Mouse (Mus musculus) embryonic facial prominence, embryonic 12.5 days (tissue): ENCODE results near the gene Ctrl. TPM values are rescaled to one million over a fixed set of nuclear protein-coding genes. Genes with fewer than 3 reads are reported as not detected.

Experiments
- ATAC-seq: fragments of 200-750 bp; cut with Nextera tagmentation; 2 replicates; pipeline ENCODE4 v1.8.0; 2017; ENCODE audit not compliant: insufficient number of reproducible peaks, insufficient read depth, low FRiP score, low TSS enrichment
- H3K27ac ChIP-seq: fragments of 300-500 bp; sonication (generic); 2 replicates; pipeline ENCODE4 v1.5.1; 2016; ENCODE audit warnings: mild to moderate bottlenecking
- H3K27me3 ChIP-seq: fragments of 300-500 bp; sonication (generic); 2 replicates; pipeline ENCODE4 v1.6.1; 2016; ENCODE audit warnings: mild to moderate bottlenecking, moderate library complexity
- H3K36me3 ChIP-seq: fragments of 300-500 bp; sonication (generic); 2 replicates; pipeline ENCODE4 v1.6.1; 2016; ENCODE audit warnings: mild to moderate bottlenecking
- H3K4me1 ChIP-seq: fragments of 300-500 bp; sonication (generic); 2 replicates; pipeline ENCODE4 v1.6.1; 2016
- H3K4me2 ChIP-seq: fragments of 300-500 bp; sonication (generic); replicated peaks from 2 replicates; pipeline ENCODE4 v1.6.1; 2016; ENCODE audit warnings: mild to moderate bottlenecking, moderate library complexity
- H3K4me3 ChIP-seq: fragments of 300-500 bp; sonication (generic); 2 replicates; pipeline ENCODE4 v1.5.1; 2016; ENCODE audit warnings: mild to moderate bottlenecking
- H3K9ac ChIP-seq: fragments of 300-500 bp; sonication (generic); 2 replicates; pipeline ENCODE4 v1.6.1; 2016; ENCODE audit warnings: mild to moderate bottlenecking, moderate library complexity
- H3K9me3 ChIP-seq: fragments of 300-500 bp; sonication (generic); 2 replicates; pipeline ENCODE4 v1.6.1; 2016; ENCODE audit warnings: mild to moderate bottlenecking, moderate library complexity
- WGBS: fragments of 180-500 bp; shearing (Covaris S2); methylation state at CpG from one replicate; pipeline ENCODE4 v1.1.7; 2016; 5-methylcytosine and 5-hydroxymethylcytosine counted together
- microRNA-seq: library from miRNA; unstranded; fragments of <30 nt; microRNA quantifications from one replicate; pipeline ENCODE4, GENCODE M21; 2017
- polyA plus RNA-seq: library from polyadenylated mRNA; unstranded; fragments of >200 nt; fragmentation: Nextera tagmentation; extraction: Ambion mirVana; gene quantifications from 2 replicates; pipeline ENCODE4 v1.2.1, GENCODE M21; 2016

Gene Ctrl
- polyA plus RNA-seq, 1 experiment from 2014 or later: 2.2 TPM

DNA sequence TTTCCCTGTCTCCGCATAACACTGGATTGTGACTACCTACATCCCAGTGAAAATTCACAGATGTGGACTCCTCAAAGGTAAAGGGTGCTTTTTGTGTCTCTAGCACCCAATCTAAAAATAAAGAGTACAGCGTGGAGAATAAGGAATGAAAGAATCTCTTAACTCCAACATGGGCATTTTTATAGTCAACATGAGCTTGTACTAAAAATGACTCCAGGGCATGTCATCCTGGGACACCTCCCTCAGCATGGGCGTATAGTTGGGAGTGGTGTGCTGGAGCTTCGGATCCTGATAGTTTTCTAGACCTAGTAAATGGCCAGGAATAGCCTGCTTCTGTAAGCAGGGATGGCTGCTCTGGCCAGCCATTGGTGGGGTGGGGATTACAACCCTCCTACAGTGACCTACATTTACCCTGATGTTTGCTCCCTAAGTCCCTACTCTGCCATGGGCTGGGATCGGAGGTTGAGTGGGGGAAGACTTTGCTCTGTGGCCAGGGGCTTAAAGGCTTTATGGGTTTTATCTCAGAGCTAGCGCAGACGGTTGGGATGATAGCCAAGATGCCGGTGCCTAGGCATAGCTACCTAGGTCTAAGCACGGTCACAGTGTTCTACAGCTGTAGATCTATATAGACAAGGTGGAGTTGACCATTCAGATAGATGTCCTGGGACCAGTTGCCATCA, 35.7 kb downstream of the Ctrl start:
- Histone ChIP-seq H3K4me3 (no peak overlapping the region), H3K27ac (no peak overlapping the region), H3K9me3 (no peaks in the 10 kb centered on the region), H3K4me1 (peaks cover 15% of the 10 kb centered on the region), H3K9ac (no peak overlapping the region), H3K27me3 (no peaks in the 10 kb centered on the region), H3K4me2 (no peak overlapping the region), H3K36me3 (peaks cover 4% of the 10 kb centered on the region; the same call in 1 of the 2 replicates)
- 79% methylated on average over 9 of the region's 9 CpGs for WGBS
- no peak for ATAC-seq

DNA sequence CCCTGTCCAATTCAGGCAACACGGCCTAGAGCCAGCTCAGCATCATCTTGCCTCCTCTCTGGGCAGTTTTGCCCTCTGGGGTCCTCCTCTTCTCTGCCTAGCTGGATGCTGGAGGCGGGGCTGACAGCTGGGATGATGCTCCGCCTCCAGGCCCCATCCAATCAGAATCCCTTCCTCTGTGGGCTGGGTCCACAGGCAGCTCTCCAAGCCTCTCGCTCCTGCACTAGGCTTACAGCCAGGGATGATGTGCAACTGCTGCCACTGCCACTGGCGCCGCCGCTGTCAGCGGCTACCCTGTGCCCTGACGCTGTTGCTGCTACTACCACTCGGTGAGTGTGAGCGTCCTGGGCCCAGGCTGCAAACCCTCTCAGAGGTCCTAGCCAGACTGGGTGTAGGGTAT, 40.3 kb downstream of the Ctrl start, which contains the start of gene Nrn1l:
Nrn1l (plus strand) TSS at position 229 of the 400 bp plus-strand sequence.
- H3K27ac ChIP-seq: no peak within 1 kb of the TSS

DNA sequence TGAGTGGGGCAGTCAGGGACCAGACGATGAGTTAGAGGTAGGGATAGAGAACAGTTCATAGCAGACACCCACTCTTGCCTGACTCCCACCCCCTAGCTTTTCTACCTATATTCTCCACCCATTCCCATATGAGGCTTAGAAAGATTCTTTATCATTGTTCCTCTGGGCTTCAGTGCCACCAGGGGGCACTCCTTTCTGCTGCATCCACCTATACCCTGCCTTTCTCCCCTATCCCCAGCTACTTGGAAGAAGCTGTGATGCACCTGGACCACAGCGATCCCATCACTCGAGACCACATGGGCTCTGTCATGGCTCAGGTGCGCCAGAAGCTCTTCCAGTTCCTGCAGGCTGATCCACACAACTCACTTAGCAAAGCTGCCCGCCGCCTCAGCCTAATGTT, 41.2 kb downstream of the Ctrl start:
- Histone ChIP-seq H3K27ac (no peak overlapping the region), H3K4me3 (no peak overlapping the region), H3K4me2 (no peak overlapping the region), H3K36me3 (peaks cover 58% of the 10 kb centered on the region), H3K9me3 (no peaks in the 10 kb centered on the region), H3K9ac (no peak overlapping the region), H3K27me3 (no peaks in the 10 kb centered on the region), H3K4me1 (peaks cover 6% of the 10 kb centered on the region; the same call in 1 of the 2 replicates)
- 92% methylated on average over 6 of the region's 6 CpGs for WGBS
- ATAC-seq: no peak

More for the DNA sequence above, 40.3 kb downstream of the Ctrl start, which contains the start of gene Nrn1l:
- no peaks in the 10 kb centered on the region for H3K9me3 ChIP-seq
- 2% methylated on average over 11 of the region's 11 CpGs for WGBS
- peaks cover 6% of the 10 kb centered on the region; the same call in 1 of the 2 replicates for H3K4me1 ChIP-seq
- ATAC-seq: peak; percentile 82
- H3K27me3 ChIP-seq: no peaks in the 10 kb centered on the region
- peaks cover 49% of the 10 kb centered on the region for H3K36me3 ChIP-seq
- no peak within 1 kb of the TSS for H3K4me3 ChIP-seq
- H3K9ac ChIP-seq: no peak within 1 kb of the TSS
- peak within 1 kb of the TSS; percentile 27; the same call in 1 of the 2 replicates for H3K4me2 ChIP-seq

DNA sequence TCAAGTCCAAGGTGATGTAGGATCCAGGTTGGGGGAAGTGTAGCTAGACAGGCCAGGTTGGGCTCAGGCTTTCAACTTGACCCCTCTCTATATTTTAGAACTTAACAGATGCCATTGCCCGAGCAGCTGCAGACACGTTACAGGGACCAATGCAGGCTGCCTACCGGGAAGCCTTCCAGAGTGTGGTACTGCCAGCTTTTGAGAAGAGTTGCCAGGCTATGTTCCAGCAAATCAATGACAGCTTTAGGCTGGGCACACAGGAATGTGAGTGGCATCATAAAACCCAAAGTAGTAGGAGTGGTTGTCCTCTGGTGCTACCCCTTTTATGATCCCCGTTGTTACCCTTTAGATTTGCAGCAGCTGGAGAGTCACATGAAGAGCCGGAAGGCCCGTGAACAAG, 42.8 kb downstream of the Ctrl start:
- no peak overlapping the region for H3K4me3 ChIP-seq
- no peak overlapping the region for H3K4me2 ChIP-seq
- WGBS: 89% methylated on average over 6 of the region's 6 CpGs
- H3K27me3 ChIP-seq: no peaks in the 10 kb centered on the region
- no peak overlapping the region for H3K9ac ChIP-seq
- H3K27ac ChIP-seq: no peak overlapping the region
- ATAC-seq: no peak
- peaks cover 74% of the 10 kb centered on the region for H3K36me3 ChIP-seq
- peaks cover 6% of the 10 kb centered on the region; the same call in 1 of the 2 replicates for H3K4me1 ChIP-seq
- H3K9me3 ChIP-seq: no peaks in the 10 kb centered on the region

DNA sequence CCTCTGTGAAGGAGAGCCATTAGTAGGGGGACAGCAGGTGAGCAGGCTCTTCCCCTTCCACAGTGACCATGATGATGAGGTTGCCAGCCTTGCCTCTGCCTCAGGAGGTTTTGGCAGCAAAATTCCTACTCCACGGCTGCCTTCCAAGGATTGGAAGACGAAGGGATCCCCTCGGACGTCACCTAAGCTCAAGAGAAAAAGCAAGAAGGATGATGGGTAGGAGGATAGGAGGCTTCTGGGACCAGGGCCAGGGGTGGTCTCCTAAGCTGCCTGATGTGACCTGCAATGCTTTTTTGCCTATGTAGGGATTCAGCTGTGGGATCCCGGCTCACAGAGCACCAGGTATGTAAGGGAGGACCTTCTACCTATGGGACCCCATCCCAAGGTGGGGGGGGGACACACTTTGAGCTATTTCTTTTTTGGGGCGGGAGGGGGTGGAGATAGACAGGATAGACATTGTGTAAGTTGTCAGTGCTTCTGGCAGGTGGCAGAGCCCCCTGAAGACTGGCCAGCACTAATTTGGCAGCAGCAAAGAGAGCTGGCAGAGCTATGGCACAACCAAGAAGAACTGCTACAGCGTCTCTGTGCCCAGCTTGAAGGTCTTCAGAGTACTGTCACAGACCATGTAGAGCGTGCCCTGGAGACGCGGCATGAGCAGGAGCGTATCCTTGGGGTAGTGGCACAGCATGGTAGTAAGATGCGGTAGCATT, 43.8 kb downstream of the Ctrl start:
- Histone ChIP-seq H3K27ac (no peak overlapping the region), H3K4me2 (no peak overlapping the region), H3K9ac (no peak overlapping the region), H3K27me3 (no peaks in the 10 kb centered on the region), H3K4me3 (no peak overlapping the region), H3K4me1 (peaks cover 6% of the 10 kb centered on the region; the same call in 1 of the 2 replicates), H3K36me3 (peaks cover 83% of the 10 kb centered on the region), H3K9me3 (no peaks in the 10 kb centered on the region)
- WGBS: 95% methylated on average over 12 of the region's 12 CpGs
- ATAC-seq: no peak

Small RNAs within 50 kb of the gene (microRNA-seq; reads per million reads assigned to microRNA genes)
- not detected for gene Mir7074

Other genes with a start within 250 kb of the Ctrl start
- gene Carmil2, start 247.6 kb downstream of the Ctrl start, polyA plus RNA-seq: 2.8 and 3.2 TPM in 2 replicates
- gene Acd, start 232.8 kb downstream of the Ctrl start, polyA plus RNA-seq: 73.6 and 78.2 TPM in 2 replicates
- gene Pard6a, start 232.7 kb downstream of the Ctrl start, polyA plus RNA-seq: 18.2 and 19.1 TPM in 2 replicates
- 0.14 TPM in 1 of 2 replicates, not detected in the other for gene 4933405L10Rik, start 226.2 kb downstream of the Ctrl start, polyA plus RNA-seq
- gene Enkd1, start 225.7 kb downstream of the Ctrl start, polyA plus RNA-seq: 35.7 and 37.0 TPM in 2 replicates
- gene Gfod2, start 175.2 kb downstream of the Ctrl start, polyA plus RNA-seq: 30.2 and 33.7 TPM in 2 replicates
- 14.9 and 16.0 TPM in 2 replicates for gene Ranbp10, start 106.5 kb downstream of the Ctrl start, polyA plus RNA-seq
- gene Tsnaxip1, start 106.1 kb downstream of the Ctrl start, polyA plus RNA-seq: 0.43 TPM in 1 of 2 replicates, not detected in the other
- gene Cenpt, start 80.6 kb downstream of the Ctrl start, polyA plus RNA-seq: 59.8 and 60.6 TPM in 2 replicates
- 84.6 and 86.8 TPM in 2 replicates for gene Thap11, start 78.7 kb downstream of the Ctrl start, polyA plus RNA-seq
- gene Nutf2, start 73.3 kb downstream of the Ctrl start, polyA plus RNA-seq: 228 and 268 TPM in 2 replicates
- 70.5 and 72.6 TPM in 2 replicates for gene Edc4, start 53.0 kb downstream of the Ctrl start, polyA plus RNA-seq
- 0.65 and 1.1 TPM in 2 replicates for gene Nrn1l, start 40.3 kb downstream of the Ctrl start, polyA plus RNA-seq
- 42.5 and 44.8 TPM in 2 replicates for gene Pskh1, start 33.4 kb downstream of the Ctrl start, polyA plus RNA-seq
- 22.9 and 31.7 TPM in 2 replicates for gene Psmb10, start 4.6 kb upstream of the Ctrl start, polyA plus RNA-seq
- gene Lcat, start 9.5 kb upstream of the Ctrl start, polyA plus RNA-seq: 2.3 and 3.0 TPM in 2 replicates
- gene Slc12a4, start 32.2 kb upstream of the Ctrl start, polyA plus RNA-seq: 44.3 and 48.2 TPM in 2 replicates
- not detected in 2 replicates for gene Dpep3, start 45.6 kb upstream of the Ctrl start, polyA plus RNA-seq
- gene Dus2, start 57.5 kb upstream of the Ctrl start, polyA plus RNA-seq: 25.3 and 26.6 TPM in 2 replicates
- not detected in 2 replicates for gene Dpep2nb, start 72.1 kb upstream of the Ctrl start, polyA plus RNA-seq
- gene Ddx28, start 78.0 kb upstream of the Ctrl start, polyA plus RNA-seq: 21.6 and 22.6 TPM in 2 replicates
- 7.8 and 9.3 TPM in 2 replicates for gene Nfatc3, start 125.0 kb upstream of the Ctrl start, polyA plus RNA-seq
- gene Esrp2, start 203.1 kb upstream of the Ctrl start, polyA plus RNA-seq: 10.4 and 11.3 TPM in 2 replicates
- gene Pla2g15, start 216.5 kb upstream of the Ctrl start, polyA plus RNA-seq: 18.2 and 18.4 TPM in 2 replicates
- gene Slc7a6, start 235.0 kb upstream of the Ctrl start, polyA plus RNA-seq: 52.8 and 66.5 TPM in 2 replicates